Mouse (Mus musculus) neural tube, embryonic 11.5 days (tissue): ENCODE measurements at regions not wholly inside any gene's neighbourhood (a gene's known extent, or its start where the extent isn't known, plus 50 kb on each side); places are given as distances from the start of the nearest gene placed in this dataset.

ENCODE experiments used
- ATAC-seq: fragments of 200-750 bp; cut with Nextera tagmentation; 2 replicates; pipeline ENCODE4 v1.8.0; 2017; ENCODE audit warnings: moderate number of reproducible peaks, mild to moderate bottlenecking, moderate TSS enrichment, moderate library complexity; ENCODE audit not compliant: insufficient read depth, low FRiP score, low TSS enrichment
- DNase-seq: peaks from one replicate; pipeline ENCODE4 v3.0.0-alpha.2; 2015; ENCODE audit warnings: low spot score
- H3K27ac ChIP-seq: fragments of 300-500 bp; sonication (generic); 2 replicates; pipeline ENCODE4 v1.5.1; 2014; ENCODE audit warnings: low read depth, mild to moderate bottlenecking, low read length
- H3K27me3 ChIP-seq: fragments of 300-500 bp; sonication (generic); 2 replicates; pipeline ENCODE4 v1.6.1; 2014; ENCODE audit warnings: mild to moderate bottlenecking, low read length, mixed read lengths; ENCODE audit not compliant: control insufficient read depth, insufficient read depth
- H3K36me3 ChIP-seq: fragments of 300-500 bp; sonication (generic); 2 replicates; pipeline ENCODE4 v1.6.1; 2014; ENCODE audit warnings: mild to moderate bottlenecking, low read length, moderate library complexity, mixed read lengths; ENCODE audit not compliant: control insufficient read depth, insufficient read depth
- H3K4me1 ChIP-seq: fragments of 300-500 bp; sonication (generic); 2 replicates; pipeline ENCODE4 v1.6.1; 2014; ENCODE audit warnings: low read length, mixed read lengths; ENCODE audit not compliant: control insufficient read depth, insufficient read depth
- H3K4me2 ChIP-seq: fragments of 300-500 bp; sonication (generic); 2 replicates; pipeline ENCODE4 v1.6.1; 2014; ENCODE audit warnings: low read depth, mild to moderate bottlenecking, moderate library complexity
- H3K4me3 ChIP-seq: fragments of 300-500 bp; sonication (generic); 2 replicates; pipeline ENCODE4 v1.5.1; 2014; ENCODE audit warnings: low read depth, low read length
- H3K9ac ChIP-seq: fragments of 300-500 bp; sonication (generic); 2 replicates; pipeline ENCODE4 v1.6.1; 2014; ENCODE audit warnings: mild to moderate bottlenecking, low read length
- H3K9me3 ChIP-seq: fragments of 300-500 bp; sonication (generic); 2 replicates; pipeline ENCODE4 v1.6.1; 2016; ENCODE audit warnings: low read length; ENCODE audit not compliant: control insufficient read depth
- WGBS: fragments of 180-500 bp; shearing (Covaris S2); extraction: QIAGEN DNeasy Blood & Tissue Kit; methylation state at CpG from one replicate; pipeline ENCODE4 v1.1.7; 2014; 5-methylcytosine and 5-hydroxymethylcytosine counted together

GRCm38 (mm10) chr12:107669910-107670309 lies 181.5 kb downstream of the 3110018I06Rik start:
- no peak for ATAC-seq
- 88% methylated on average over 10 of the region's 10 CpGs for WGBS
- H3K27ac ChIP-seq: no peak overlapping the region
- DNase-seq: no peak
- H3K4me1 ChIP-seq: no peaks in the 10 kb centered on the region
- H3K9me3 ChIP-seq: no peaks in the 10 kb centered on the region
- H3K9ac ChIP-seq: no peak overlapping the region
- no peak overlapping the region for H3K4me3 ChIP-seq
- no peaks in the 10 kb centered on the region for H3K27me3 ChIP-seq
- H3K4me2 ChIP-seq: no peak overlapping the region
- no peaks in the 10 kb centered on the region for H3K36me3 ChIP-seq

- Histone ChIP-seq H3K27ac (no peak overlapping the region), H3K36me3 (no peaks in the 10 kb centered on the region), H3K9me3 (no peaks in the 10 kb centered on the region), H3K4me3 (no peak overlapping the region), H3K27me3 (no peaks in the 10 kb centered on the region), H3K4me2 (no peak overlapping the region), H3K9ac (no peak overlapping the region), H3K4me1 (no peaks in the 10 kb centered on the region)
- ATAC-seq: no peak
- 50% methylated on average over 7 of the region's 7 CpGs for WGBS
- DNase-seq: no peak
These were observed 188.6 kb downstream of the 3110018I06Rik start for GRCm38 (mm10) chr12:107677076-107677475.

- Histone ChIP-seq H3K27me3 (no peaks in the 10 kb centered on the region), H3K36me3 (no peaks in the 10 kb centered on the region), H3K4me1 (no peaks in the 10 kb centered on the region), H3K4me3 (no peak overlapping the region), H3K9me3 (no peaks in the 10 kb centered on the region), H3K27ac (no peak overlapping the region), H3K9ac (no peak overlapping the region), H3K4me2 (no peak overlapping the region)
- 63% methylated on average over 2 of the region's 2 CpGs for whole genome bisulfite sequencing
- ATAC-seq (no peak), DNase-seq (no peak)
These were observed 199.0 kb downstream of the 3110018I06Rik start for GRCm38 (mm10) chr12:107687447-107687846.

GRCm38 (mm10) chr12:107689418-107689817 lies 201.0 kb downstream of the 3110018I06Rik start:
- Histone ChIP-seq H3K9me3 (no peaks in the 10 kb centered on the region), H3K4me3 (no peak overlapping the region), H3K27ac (no peak overlapping the region), H3K27me3 (no peaks in the 10 kb centered on the region), H3K9ac (no peak overlapping the region), H3K4me1 (no peaks in the 10 kb centered on the region), H3K4me2 (no peak overlapping the region), H3K36me3 (no peaks in the 10 kb centered on the region)
- WGBS: 59% methylated on average over 7 of the region's 7 CpGs
- DNase-seq: no peak
- no peak for ATAC-seq

DNA sequence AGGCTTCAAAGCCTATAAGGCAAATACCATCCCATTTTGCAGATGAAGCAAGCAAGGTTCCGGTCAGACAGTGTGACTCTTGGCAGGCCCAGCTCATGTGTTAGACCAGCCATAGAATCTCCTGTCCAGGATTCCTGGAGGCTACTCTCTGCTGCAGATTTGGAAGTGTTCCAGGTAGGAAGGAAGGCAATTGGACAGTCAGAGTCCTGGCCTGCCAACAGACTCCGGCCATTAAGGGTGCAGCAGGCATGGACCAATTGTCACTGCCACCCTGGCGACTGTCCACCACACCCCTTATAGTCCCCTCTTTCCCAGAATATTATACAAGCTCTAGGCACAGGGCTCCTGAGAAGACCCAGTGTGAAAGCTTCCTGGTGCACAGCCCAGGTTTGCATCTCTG lies 201.6 kb downstream of the 3110018I06Rik start:
- no peak overlapping the region for H3K9ac ChIP-seq
- no peak for DNase-seq
- ATAC-seq: no peak
- H3K4me3 ChIP-seq: no peak overlapping the region
- no peaks in the 10 kb centered on the region for H3K27me3 ChIP-seq
- H3K9me3 ChIP-seq: no peaks in the 10 kb centered on the region
- no peak overlapping the region for H3K4me2 ChIP-seq
- WGBS: 97% methylated on average over 3 of the region's 3 CpGs
- H3K27ac ChIP-seq: no peak overlapping the region
- no peaks in the 10 kb centered on the region for H3K36me3 ChIP-seq
- no peaks in the 10 kb centered on the region for H3K4me1 ChIP-seq

DNA sequence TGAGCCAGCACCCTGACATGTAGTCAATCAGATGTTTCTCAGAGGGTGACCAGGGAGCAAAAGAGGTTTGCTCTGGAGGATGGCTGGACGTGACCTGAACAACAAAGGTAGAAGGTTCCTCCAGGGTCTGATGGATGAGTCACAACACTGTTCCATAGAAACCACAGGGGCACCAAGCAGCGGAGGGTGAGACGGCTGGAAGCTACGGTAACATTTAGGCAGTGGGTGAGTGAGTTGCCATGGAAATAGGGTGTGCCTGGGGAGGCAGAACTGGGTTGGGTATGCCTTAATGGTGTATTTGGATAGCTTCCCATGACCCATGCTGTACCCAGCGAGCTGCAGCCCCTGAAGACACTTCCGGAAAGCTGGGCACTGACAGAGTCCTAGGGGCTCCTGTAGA lies 205.3 kb downstream of the 3110018I06Rik start:
- no peak overlapping the region for H3K4me3 ChIP-seq
- no peaks in the 10 kb centered on the region for H3K4me1 ChIP-seq
- no peak overlapping the region for H3K4me2 ChIP-seq
- ATAC-seq (no peak), DNase-seq (no peak)
- 81% methylated on average over 6 of the region's 6 CpGs for WGBS
- H3K27ac ChIP-seq: no peak overlapping the region
- H3K9me3 ChIP-seq: no peaks in the 10 kb centered on the region
- H3K36me3 ChIP-seq: no peaks in the 10 kb centered on the region
- no peak overlapping the region for H3K9ac ChIP-seq
- H3K27me3 ChIP-seq: no peaks in the 10 kb centered on the region

DNA sequence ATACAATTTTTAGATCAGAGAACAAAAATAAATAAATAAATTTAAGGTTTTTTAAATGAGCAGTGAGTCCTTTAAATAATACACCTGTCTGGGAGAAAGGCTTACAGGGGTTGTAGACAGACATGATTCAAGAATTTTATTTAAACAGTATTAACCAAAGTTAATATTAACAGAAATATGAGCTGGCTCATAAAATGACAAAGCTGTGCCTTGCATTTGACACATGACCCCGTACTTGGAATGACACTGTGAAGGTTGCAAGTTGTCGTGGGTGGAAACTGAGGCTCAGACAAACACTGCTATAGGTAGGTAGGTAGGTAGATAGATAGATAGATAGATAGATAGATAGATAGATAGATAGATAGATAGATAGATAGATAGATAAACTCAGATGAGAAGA lies 206.6 kb downstream of the 3110018I06Rik start:
- H3K9me3 ChIP-seq: no peaks in the 10 kb centered on the region
- DNase-seq: no peak
- no peaks in the 10 kb centered on the region for H3K36me3 ChIP-seq
- no peak overlapping the region for H3K27ac ChIP-seq
- H3K9ac ChIP-seq: no peak overlapping the region
- no peak overlapping the region for H3K4me3 ChIP-seq
- 91% methylated on average over 2 of the region's 2 CpGs for WGBS
- no peaks in the 10 kb centered on the region for H3K4me1 ChIP-seq
- no peak overlapping the region for H3K4me2 ChIP-seq
- no peaks in the 10 kb centered on the region for H3K27me3 ChIP-seq
- ATAC-seq: no peak

GRCm38 (mm10) chr12:107695438-107696267 lies 207.2 kb downstream of the 3110018I06Rik start:
- Histone ChIP-seq H3K4me3 (no peak overlapping the region), H3K9me3 (no peaks in the 10 kb centered on the region), H3K36me3 (no peaks in the 10 kb centered on the region), H3K27ac (no peak overlapping the region), H3K27me3 (no peaks in the 10 kb centered on the region), H3K9ac (no peak overlapping the region), H3K4me2 (no peak overlapping the region), H3K4me1 (no peaks in the 10 kb centered on the region)
- WGBS: 89% methylated on average over 13 of the region's 13 CpGs
- ATAC-seq (no peak), DNase-seq (no peak)

DNA sequence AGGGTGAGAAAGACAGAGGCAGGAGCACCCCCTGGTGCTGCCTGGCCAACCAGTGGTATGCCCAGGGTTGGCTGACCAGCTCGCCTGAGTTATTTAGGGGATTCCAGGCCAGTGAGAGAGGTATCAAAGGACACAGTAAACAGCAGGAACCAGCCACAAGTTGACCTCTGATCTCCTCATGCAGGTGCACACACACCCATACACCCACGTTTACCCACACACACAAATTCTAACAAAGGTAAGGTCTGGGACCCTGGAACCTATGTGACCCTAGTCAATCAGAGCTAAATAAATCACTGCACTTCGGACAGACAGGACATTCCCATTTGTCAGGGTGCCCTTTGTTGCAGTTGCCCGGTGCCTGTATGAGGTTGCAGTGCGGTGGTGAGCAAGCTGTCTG lies 211.9 kb downstream of the 3110018I06Rik start:
- WGBS: 28% methylated on average over 5 of the region's 5 CpGs
- ATAC-seq: no peak
- H3K27ac ChIP-seq: no peak overlapping the region

More for the DNA sequence above, 211.9 kb downstream of the 3110018I06Rik start:
- no peaks in the 10 kb centered on the region for H3K36me3 ChIP-seq
- no peak overlapping the region for H3K4me3 ChIP-seq
- DNase-seq: no peak
- H3K4me1 ChIP-seq: no peaks in the 10 kb centered on the region
- H3K9ac ChIP-seq: no peak overlapping the region
- no peaks in the 10 kb centered on the region for H3K9me3 ChIP-seq
- H3K4me2 ChIP-seq: no peak overlapping the region
- no peaks in the 10 kb centered on the region for H3K27me3 ChIP-seq
